Mouse (Mus musculus) kidney, adult 2 months (tissue): ENCODE data around the gene Pdzd2.

Experiments used
- CTCF ChIP-seq: fragments of 200-500 bp; conservative IDR thresholded peaks from 2 replicates; pipeline ENCODE4 v1.5.1; 2011; ENCODE audit warnings: low read depth, mild to moderate bottlenecking, control low read depth, low read length, moderate library complexity, mixed read lengths; ENCODE audit not compliant: insufficient read depth, insufficient read length
- POLR2A ChIP-seq: fragments of 200-500 bp; IDR thresholded peaks from one replicate; pipeline ENCODE4 v1.6.1; 2011; ENCODE audit warnings: low read depth, low read length, control low read depth

- no peak for TF ChIP-seq CTCF
- TF ChIP-seq POLR2A = no peak
Observed at GRCm38 (mm10) chr15:12588661-12589060, 151.1 kb downstream of the Pdzd2 start.
